Mouse (Mus musculus): ENCODE data around the gene Tom1l2. TPM values are rescaled to one million over a fixed set of nuclear protein-coding genes. Genes with fewer than 3 reads are reported as not detected.

Gene Tom1l2
- polyA plus RNA-seq (2016; fragmentation: Nextera tagmentation; extraction: Ambion mirVana): 21.6 and 30.7 TPM in 2 replicates

- under 1% methylated on average over 57 of the region's 57 CpGs for WGBS
- Histone ChIP-seq H3K4me1 (replicated peaks) (peaks cover 22% of the 10 kb centered on the region), H3K27ac (peak within 1 kb of the TSS; percentile 84), H3K4me3 (peak within 1 kb of the TSS; percentile 75), H3K36me3 (no peaks in the 10 kb centered on the region), H3K27me3 (ENCODE audit: insufficient read depth, poor library complexity, severe bottlenecking) (no peaks in the 10 kb centered on the region), H3K9me3 (no peaks in the 10 kb centered on the region)
- DNase-seq (ENCODE audit: low spot score): peak; percentile 100
These were observed at the start of gene Tom1l2, which contains the start of gene Drc3 for GRCm38 (mm10) chr11:60352559-60353411. TSS of gene Tom1l2 (minus strand) at chr11:60352905. TSS of gene Drc3 (plus strand) at chr11:60353329.

GRCm38 (mm10) chr11:60397172-60397571, 44.5 kb upstream of the Tom1l2 start:
- H3K4me3 ChIP-seq: no peak overlapping the region
- H3K27me3 ChIP-seq (ENCODE audit: insufficient read depth, poor library complexity, severe bottlenecking): no peaks in the 10 kb centered on the region
- DNase-seq (ENCODE audit: low spot score): no peak
- peaks cover 37% of the 10 kb centered on the region for H3K36me3 ChIP-seq
- H3K4me1 ChIP-seq (replicated peaks): 0 out of 2 replicates have a peak, but pooled peaks cover 7% of the 10 kb centered on the region
- H3K9me3 ChIP-seq: no peaks in the 10 kb centered on the region
- 90% methylated on average over 2 of the region's 2 CpGs for WGBS
- no peak overlapping the region for H3K27ac ChIP-seq

- no peak for DNase-seq (ENCODE audit: low spot score)
These were observed 43.8 kb upstream of the Tom1l2 start for GRCm38 (mm10) chr11:60396546-60396945.

GRCm38 (mm10) chr11:60391346-60391745, 38.6 kb upstream of the Tom1l2 start:
- no peak overlapping the region for H3K27ac ChIP-seq
- no peak overlapping the region for H3K4me3 ChIP-seq
- DNase-seq (ENCODE audit: low spot score): no peak
- H3K9me3 ChIP-seq: no peaks in the 10 kb centered on the region
- H3K27me3 ChIP-seq (ENCODE audit: insufficient read depth, poor library complexity, severe bottlenecking): no peaks in the 10 kb centered on the region
- peaks cover 3% of the 10 kb centered on the region; the same call in 1 of the 2 replicates for H3K36me3 ChIP-seq
- H3K4me1 ChIP-seq (replicated peaks): 0 out of 2 replicates have a peak, but pooled peaks cover 7% of the 10 kb centered on the region
- 91% methylated on average over 6 of the region's 6 CpGs for WGBS

More at GRCm38 (mm10) chr11:60396546-60396945, 43.8 kb upstream of the Tom1l2 start:
- Histone ChIP-seq H3K36me3 (peaks cover 30% of the 10 kb centered on the region), H3K27me3 (ENCODE audit: insufficient read depth, poor library complexity, severe bottlenecking) (no peaks in the 10 kb centered on the region), H3K4me1 (replicated peaks) (0 out of 2 replicates have a peak, but pooled peaks cover 7% of the 10 kb centered on the region), H3K27ac (no peak overlapping the region), H3K9me3 (no peaks in the 10 kb centered on the region), H3K4me3 (no peak overlapping the region)
- WGBS: 83% methylated on average over 6 of the region's 6 CpGs

- no peaks in the 10 kb centered on the region for H3K36me3 ChIP-seq
- peaks cover 5% of the 10 kb centered on the region; the same call in 1 of the 2 replicates for H3K27me3 ChIP-seq (ENCODE audit: insufficient read depth, poor library complexity, severe bottlenecking)
- WGBS: 90% methylated on average over 2 of the region's 2 CpGs
- peaks cover 19% of the 10 kb centered on the region for H3K4me1 ChIP-seq (replicated peaks)
- no peaks in the 10 kb centered on the region for H3K9me3 ChIP-seq
- no peak overlapping the region for H3K27ac ChIP-seq
- no peak for DNase-seq (ENCODE audit: low spot score)
- H3K4me3 ChIP-seq: no peak overlapping the region
These were observed 35.2 kb upstream of the Tom1l2 start for GRCm38 (mm10) chr11:60387944-60388343.

- H3K27ac ChIP-seq: 0 out of 2 replicates have a peak overlapping the region, but pooled peaks have one; percentile 85
- peaks cover 25% of the 10 kb centered on the region for H3K4me1 ChIP-seq (replicated peaks)
- WGBS: 86% methylated on average over 5 of the region's 5 CpGs
These were observed 33.2 kb upstream of the Tom1l2 start for GRCm38 (mm10) chr11:60385946-60386345.

GRCm38 (mm10) chr11:60384762-60385421, 32.2 kb upstream of the Tom1l2 start:
- DNase-seq (ENCODE audit: low spot score): peak; percentile 51
- peaks cover 25% of the 10 kb centered on the region for H3K4me1 ChIP-seq (replicated peaks)
- peak overlapping the region; percentile 43 for H3K4me3 ChIP-seq
- no peaks in the 10 kb centered on the region for H3K9me3 ChIP-seq
- peak overlapping the region; percentile 85 for H3K27ac ChIP-seq
- peaks cover 5% of the 10 kb centered on the region; the same call in 1 of the 2 replicates for H3K27me3 ChIP-seq (ENCODE audit: insufficient read depth, poor library complexity, severe bottlenecking)
- 5% methylated on average over 16 of the region's 16 CpGs for WGBS
- H3K36me3 ChIP-seq: no peaks in the 10 kb centered on the region

More at GRCm38 (mm10) chr11:60385946-60386345, 33.2 kb upstream of the Tom1l2 start:
- Histone ChIP-seq H3K4me3 (no peak overlapping the region), H3K36me3 (no peaks in the 10 kb centered on the region), H3K27me3 (ENCODE audit: insufficient read depth, poor library complexity, severe bottlenecking) (peaks cover 5% of the 10 kb centered on the region; the same call in 1 of the 2 replicates), H3K9me3 (no peaks in the 10 kb centered on the region)
- no peak for DNase-seq (ENCODE audit: low spot score)

GRCm38 (mm10) chr11:60383518-60383917, 30.8 kb upstream of the Tom1l2 start:
- Histone ChIP-seq H3K4me3 (no peak overlapping the region), H3K9me3 (no peaks in the 10 kb centered on the region), H3K27me3 (ENCODE audit: insufficient read depth, poor library complexity, severe bottlenecking) (peaks cover 5% of the 10 kb centered on the region; the same call in 1 of the 2 replicates), H3K36me3 (no peaks in the 10 kb centered on the region), H3K27ac (no peak overlapping the region), H3K4me1 (replicated peaks) (peaks cover 25% of the 10 kb centered on the region)
- no peak for DNase-seq (ENCODE audit: low spot score)
- WGBS: 88% methylated on average over 6 of the region's 6 CpGs

GRCm38 (mm10) chr11:60374481-60374880, 21.8 kb upstream of the Tom1l2 start:
- 86% methylated on average over 6 of the region's 6 CpGs for WGBS

GRCm38 (mm10) chr11:60370431-60370830, 17.7 kb upstream of the Tom1l2 start:
- H3K27ac ChIP-seq: no peak overlapping the region
- DNase-seq (ENCODE audit: low spot score): no peak
- no peaks in the 10 kb centered on the region for H3K9me3 ChIP-seq
- H3K36me3 ChIP-seq: no peaks in the 10 kb centered on the region
- no peaks in the 10 kb centered on the region for H3K27me3 ChIP-seq (ENCODE audit: insufficient read depth, poor library complexity, severe bottlenecking)
- 88% methylated on average over 13 of the region's 13 CpGs for WGBS
- no peak overlapping the region for H3K4me3 ChIP-seq
- H3K4me1 ChIP-seq (replicated peaks): peaks cover 26% of the 10 kb centered on the region

More at GRCm38 (mm10) chr11:60374481-60374880, 21.8 kb upstream of the Tom1l2 start:
- H3K36me3 ChIP-seq: no peaks in the 10 kb centered on the region
- H3K4me1 ChIP-seq (replicated peaks): peaks cover 8% of the 10 kb centered on the region
- no peak overlapping the region for H3K4me3 ChIP-seq
- no peaks in the 10 kb centered on the region for H3K9me3 ChIP-seq
- DNase-seq (ENCODE audit: low spot score): no peak
- H3K27me3 ChIP-seq (ENCODE audit: insufficient read depth, poor library complexity, severe bottlenecking): no peaks in the 10 kb centered on the region
- no peak overlapping the region for H3K27ac ChIP-seq

- H3K27ac ChIP-seq: no peak overlapping the region
These were observed 16.7 kb upstream of the Tom1l2 start for GRCm38 (mm10) chr11:60369448-60369847.

GRCm38 (mm10) chr11:60368909-60369308, 16.2 kb upstream of the Tom1l2 start:
- Histone ChIP-seq H3K4me3 (no peak overlapping the region), H3K27ac (no peak overlapping the region), H3K9me3 (no peaks in the 10 kb centered on the region), H3K27me3 (ENCODE audit: insufficient read depth, poor library complexity, severe bottlenecking) (no peaks in the 10 kb centered on the region), H3K4me1 (replicated peaks) (peaks cover 22% of the 10 kb centered on the region), H3K36me3 (no peaks in the 10 kb centered on the region)
- WGBS: 81% methylated on average over 4 of the region's 4 CpGs
- no peak for DNase-seq (ENCODE audit: low spot score)

More at GRCm38 (mm10) chr11:60369448-60369847, 16.7 kb upstream of the Tom1l2 start:
- Histone ChIP-seq H3K9me3 (no peaks in the 10 kb centered on the region), H3K36me3 (no peaks in the 10 kb centered on the region), H3K4me1 (replicated peaks) (peaks cover 22% of the 10 kb centered on the region), H3K4me3 (no peak overlapping the region), H3K27me3 (ENCODE audit: insufficient read depth, poor library complexity, severe bottlenecking) (no peaks in the 10 kb centered on the region)
- no peak for DNase-seq (ENCODE audit: low spot score)
- 75% methylated on average over 4 of the region's 4 CpGs for WGBS

All from hindbrain, embryonic 10.5 days (tissue).